Mouse (Mus musculus): ENCODE data around the gene Gamt.

DNA sequence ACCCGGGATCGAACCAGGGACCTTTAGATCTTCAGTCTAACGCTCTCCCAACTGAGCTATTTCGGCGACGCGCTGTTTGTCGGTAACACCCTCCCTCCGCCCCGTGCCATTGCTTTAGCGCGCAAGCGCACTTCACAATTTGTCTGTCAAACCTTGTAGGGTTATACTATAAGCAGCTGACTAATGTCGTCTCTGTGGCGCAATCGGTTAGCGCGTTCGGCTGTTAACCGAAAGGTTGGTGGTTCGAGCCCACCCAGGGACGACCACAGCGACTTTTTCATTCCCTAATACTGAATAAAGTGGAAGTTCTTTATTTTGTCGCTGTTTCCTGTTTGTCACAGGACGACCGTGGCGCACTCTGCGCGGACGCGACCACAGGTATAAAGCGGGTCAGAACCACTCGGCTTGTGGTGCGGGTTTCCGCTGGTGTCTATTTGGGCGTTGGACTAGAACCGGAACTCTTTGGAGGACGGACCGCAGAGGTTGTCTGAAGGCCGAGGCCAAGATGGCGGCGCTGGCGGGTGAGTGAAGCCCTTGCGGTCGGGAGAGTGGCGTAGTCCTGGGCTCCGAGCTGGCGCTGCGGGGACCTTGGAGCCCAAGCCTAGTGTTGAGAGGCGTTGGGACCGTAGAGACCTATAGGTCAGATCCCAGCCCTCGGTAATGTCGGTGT is 11.7 kb downstream of the Gamt start, which contains the start of gene Ndufs7:
- no peak for TF ChIP-seq CTCF (IDR thresholded peaks at IDR 0.05; ENCODE audit: low read depth, low read length)
- TF ChIP-seq POLR2A (IDR thresholded peaks at IDR 0.05; ENCODE audit: borderline replicate concordance, low read depth, low read length): peak; percentile 15; the same call in 1 of the 2 replicates

All from bone marrow macrophage, adult 2 months (primary cell).